Mouse (Mus musculus) layer of hippocampus, adult 18-20 months (tissue): Measurements from ENCODE around the gene Usp36. TPM values are rescaled to one million over a fixed set of nuclear protein-coding genes. Genes with fewer than 3 reads are reported as not detected.
A peak's percentile ranks its signal among the peaks of the same experiment; 100 is the strongest.

Source experiments
- DNase-seq, 2 experiments: peaks; one replicate each; pipeline ENCODE4 v3.0.0; 2022; ENCODE audit warnings: low spot score in 2 of 2
- total RNA-seq, 2 experiments: library from RNA; stranded (reverse); gene quantifications; 2 replicates each; pipeline ENCODE4 v1.2.3; 2021

Gene Usp36
- total RNA-seq, 2 experiments from 2014 or later: 25.7 to 28.3 TPM

- no peak for DNase-seq
Measured at GRCm38 (mm10) chr11:118225056-118225836, 64.8 kb downstream of the Usp36 start.

GRCm38 (mm10) chr11:118223416-118224067 lies 66.5 kb downstream of the Usp36 start:
- no peak for DNase-seq

- DNase-seq: no peak
Measured at GRCm38 (mm10) chr11:118222917-118223316, 67.1 kb downstream of the Usp36 start.

- no peak for DNase-seq
Measured at GRCm38 (mm10) chr11:118222351-118222885, 67.6 kb downstream of the Usp36 start.

GRCm38 (mm10) chr11:118220561-118221262 lies 69.3 kb downstream of the Usp36 start:
- peak in 1 of 2 experiments; percentile 82 for DNase-seq

- DNase-seq: no peak
Measured at GRCm38 (mm10) chr11:118219066-118219465, 71.0 kb downstream of the Usp36 start.

- DNase-seq: no peak
Measured at GRCm38 (mm10) chr11:118216468-118216867, 73.6 kb downstream of the Usp36 start.

GRCm38 (mm10) chr11:118215928-118216458 lies 74.1 kb downstream of the Usp36 start:
- no peak for DNase-seq

- DNase-seq: no peak
Measured at GRCm38 (mm10) chr11:118212636-118213112, 77.4 kb downstream of the Usp36 start.

GRCm38 (mm10) chr11:118211749-118212635 lies 78.1 kb downstream of the Usp36 start:
- DNase-seq: peak; percentile 56 to 83

- no peak for DNase-seq
Measured at GRCm38 (mm10) chr11:118210962-118211361, 79.1 kb downstream of the Usp36 start.

- peak; percentile 63 to 82 for DNase-seq
Measured at GRCm38 (mm10) chr11:118210116-118210515, 79.9 kb downstream of the Usp36 start.

Other genes with a start within 250 kb of the Usp36 start
- gene Dnah17, start 159.6 kb downstream of the Usp36 start, total RNA-seq: under 1 TPM in 1 of 2 experiments, not detected in 1; 0.02 TPM
- 10 to 100 TPM; 88.0 to 91.7 TPM for gene Cyth1, start 41.7 kb downstream of the Usp36 start, total RNA-seq
- 1 to 10 TPM in 1 of 2 experiments, under 1 TPM in 1; 0.61 to 1.2 TPM for gene Cep295nl, start 52.3 kb upstream of the Usp36 start, total RNA-seq
- 100 to 1,000 TPM; 201 to 256 TPM for gene Timp2, start 65.5 kb upstream of the Usp36 start, total RNA-seq
- gene Lgals3bp, start 111.8 kb upstream of the Usp36 start, total RNA-seq: 10 to 100 TPM; 18.3 to 18.8 TPM
- 10 to 100 TPM; 41.4 to 44.8 TPM for gene Cant1, start 128.8 kb upstream of the Usp36 start, total RNA-seq
- gene C1qtnf1, start 138.0 kb upstream of the Usp36 start, total RNA-seq: 1 to 10 TPM; 2.0 to 2.9 TPM
- 10 to 100 TPM; 11.8 to 16.2 TPM for gene Engase, start 186.6 kb upstream of the Usp36 start, total RNA-seq